Mouse (Mus musculus): Measurements from ENCODE around the gene Ddr1. TPM values are rescaled to one million over a fixed set of nuclear protein-coding genes. Genes with fewer than 3 reads are reported as not detected.

Ddr1 gene
- polyA plus RNA-seq, 1 experiment: 91.2 TPM

DNA sequence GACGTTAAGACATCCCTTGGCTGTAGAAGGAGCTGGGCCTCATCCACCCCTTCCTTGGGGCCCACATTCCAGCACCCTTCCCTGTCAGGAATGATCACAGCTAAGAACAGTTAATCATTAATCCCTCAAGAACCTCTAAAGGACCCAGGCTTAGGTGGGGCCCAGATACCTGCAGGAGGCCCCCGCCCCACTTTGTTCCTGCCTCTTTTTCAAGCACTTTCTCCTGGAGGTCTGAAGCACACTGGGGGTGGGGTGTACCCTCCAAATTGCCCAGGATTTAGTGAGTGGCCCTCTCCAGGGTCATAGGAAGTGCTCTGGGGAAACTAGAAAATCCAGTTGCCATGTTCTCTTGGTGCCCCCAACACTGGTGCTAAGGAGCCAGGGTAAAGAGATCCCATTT is 55.0 kb downstream of the Ddr1 start:
- peaks cover 13% of the 10 kb centered on the region; the same call in 1 of the 2 replicates for H3K4me1 ChIP-seq (ENCODE audit: control insufficient read depth, insufficient read depth, low read length)
- H3K4me3 ChIP-seq (ENCODE audit: insufficient read depth, low read depth, low read length): no peak overlapping the region
- H3K27ac ChIP-seq (ENCODE audit: insufficient read depth, low read depth, low read length): no peak overlapping the region; the same call in 1 of the 2 replicates
- WGBS: 31% methylated on average over 2 of the region's 2 CpGs
- TF ChIP-seq POLR2A (IDR thresholded peaks at IDR 0.05; ENCODE audit: low read depth, low read length) (no peak), CTCF (conservative IDR thresholded peaks at IDR 0.05; ENCODE audit: insufficient read depth, insufficient read length, low read depth, low read length) (no peak)
- no peaks in the 10 kb centered on the region for H3K36me3 ChIP-seq (ENCODE audit: control insufficient read depth, insufficient read depth, low read length)
- DNase-seq: peak; percentile 48
- H3K27me3 ChIP-seq (replicated peaks; ENCODE audit: control insufficient read depth, insufficient read depth, low read length): no peaks in the 10 kb centered on the region

DNA sequence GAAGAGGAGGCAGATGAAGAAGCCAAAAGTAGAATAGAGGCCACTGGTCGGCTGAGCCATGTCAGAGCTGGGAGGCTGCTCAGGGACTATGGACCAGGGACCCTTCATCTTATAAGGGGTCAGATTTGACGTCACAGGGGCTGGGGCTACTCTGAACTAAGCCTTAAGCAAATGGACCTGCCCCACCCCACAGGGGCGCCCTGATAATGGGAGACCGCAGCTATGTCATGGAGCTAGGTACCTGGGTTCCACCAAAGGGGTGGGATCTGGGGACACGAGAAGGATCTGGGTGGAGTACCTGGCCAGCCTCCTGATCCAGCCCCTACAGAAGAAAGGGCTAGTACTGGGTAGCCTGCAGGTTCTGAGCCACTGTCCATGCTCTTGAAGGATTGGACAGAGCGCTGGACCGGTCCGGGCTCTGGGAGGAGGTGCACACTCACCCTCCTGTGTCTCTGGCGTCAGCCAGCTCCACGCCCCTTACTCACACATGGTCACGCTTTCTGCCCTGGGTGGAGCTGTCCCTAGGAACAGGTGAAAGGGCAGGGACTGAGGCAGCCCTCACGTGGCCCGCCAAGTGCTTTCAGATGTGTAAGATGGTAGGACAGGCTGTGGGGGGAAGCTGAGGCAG is 60.7 kb downstream of the Ddr1 start, which contains the start of gene Mucl3:
Gene Mucl3, minus strand, starts transcription at position 87 of the 628 bp plus-strand sequence.
- H3K4me1 ChIP-seq (ENCODE audit: control insufficient read depth, insufficient read depth, low read length): no peaks in the 10 kb centered on the region
- 58% methylated on average over 13 of the region's 13 CpGs for WGBS
- H3K4me3 ChIP-seq (ENCODE audit: insufficient read depth, low read depth, low read length): no peak within 1 kb of the TSS
- TF ChIP-seq POLR2A (IDR thresholded peaks at IDR 0.05; ENCODE audit: low read depth, low read length) (no peak), CTCF (conservative IDR thresholded peaks at IDR 0.05; ENCODE audit: insufficient read depth, insufficient read length, low read depth, low read length) (no peak)
- no peaks in the 10 kb centered on the region for H3K36me3 ChIP-seq (ENCODE audit: control insufficient read depth, insufficient read depth, low read length)
- H3K27me3 ChIP-seq (replicated peaks; ENCODE audit: control insufficient read depth, insufficient read depth, low read length): no peaks in the 10 kb centered on the region
- H3K27ac ChIP-seq (ENCODE audit: insufficient read depth, low read depth, low read length): no peak within 1 kb of the TSS
- DNase-seq: no peak

DNA sequence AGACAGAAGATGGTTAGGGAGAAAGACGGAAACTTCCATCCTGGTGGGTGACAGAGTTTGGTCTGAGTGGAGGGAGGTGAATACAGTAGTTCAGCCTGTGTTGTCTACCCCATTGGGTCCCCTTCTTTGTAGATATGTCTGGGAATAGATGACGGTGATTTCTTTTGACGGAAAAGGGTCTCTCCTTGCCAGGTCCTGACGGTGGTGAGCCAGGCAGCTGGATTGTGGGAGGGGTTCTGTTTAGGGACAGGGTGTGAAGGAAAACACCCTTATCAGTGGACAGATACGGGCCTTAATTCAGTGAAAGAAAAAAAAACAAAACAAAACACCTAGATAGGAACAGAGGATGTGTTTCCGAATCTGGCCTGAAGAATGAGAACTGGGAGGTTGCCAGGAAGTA is 65.1 kb downstream of the Ddr1 start:
- Histone ChIP-seq H3K4me1 (ENCODE audit: control insufficient read depth, insufficient read depth, low read length) (no peaks in the 10 kb centered on the region; the same call in 1 of the 2 replicates), H3K4me3 (ENCODE audit: insufficient read depth, low read depth, low read length) (no peak overlapping the region), H3K27me3 (replicated peaks; ENCODE audit: control insufficient read depth, insufficient read depth, low read length) (no peaks in the 10 kb centered on the region), H3K36me3 (ENCODE audit: control insufficient read depth, insufficient read depth, low read length) (no peaks in the 10 kb centered on the region), H3K27ac (ENCODE audit: insufficient read depth, low read depth, low read length) (no peak overlapping the region)
- TF ChIP-seq CTCF (conservative IDR thresholded peaks at IDR 0.05; ENCODE audit: insufficient read depth, insufficient read length, low read depth, low read length) (no peak), POLR2A (IDR thresholded peaks at IDR 0.05; ENCODE audit: low read depth, low read length) (no peak)
- no peak for DNase-seq
- 71% methylated on average over 6 of the region's 6 CpGs for WGBS

DNA sequence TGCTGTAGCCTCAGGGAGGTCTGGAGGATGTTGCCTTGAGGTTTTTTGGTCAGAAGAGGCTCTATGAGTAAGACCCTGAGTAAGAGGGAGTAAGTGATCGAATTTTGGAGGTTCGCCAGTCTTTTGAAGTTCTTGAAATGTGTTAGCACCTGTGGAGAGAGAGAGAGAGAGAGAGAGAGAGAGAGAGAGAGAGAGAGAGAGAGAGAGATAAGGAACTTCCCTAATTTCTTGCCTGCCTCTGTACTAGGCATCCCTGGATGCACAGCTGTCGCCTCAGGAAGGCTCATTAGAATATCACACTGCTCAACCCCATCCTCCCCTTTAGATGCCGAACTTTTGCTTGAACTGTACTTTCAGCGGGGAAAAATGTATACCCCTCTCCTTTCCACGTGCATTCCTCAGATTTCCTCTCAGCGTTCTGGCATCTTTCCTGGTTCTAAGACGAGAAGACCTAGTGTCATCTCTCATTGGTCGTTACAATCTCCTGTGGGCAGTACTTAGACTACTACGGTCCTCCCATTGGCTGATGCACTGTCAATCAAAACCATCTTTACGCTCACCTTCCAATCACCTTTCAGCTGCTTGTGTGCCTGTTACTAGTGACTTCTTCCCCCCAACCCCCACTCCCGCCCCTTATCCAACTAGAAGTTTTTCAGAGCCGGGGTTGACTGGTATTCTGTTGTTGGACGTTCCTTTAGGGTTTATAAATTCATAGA is 65.8 kb downstream of the Ddr1 start:
- DNase-seq: peak; percentile 71
- H3K27me3 ChIP-seq (replicated peaks; ENCODE audit: control insufficient read depth, insufficient read depth, low read length): no peaks in the 10 kb centered on the region
- H3K4me1 ChIP-seq (ENCODE audit: control insufficient read depth, insufficient read depth, low read length): no peaks in the 10 kb centered on the region; the same call in 1 of the 2 replicates
- H3K36me3 ChIP-seq (ENCODE audit: control insufficient read depth, insufficient read depth, low read length): no peaks in the 10 kb centered on the region
- no peak overlapping the region for H3K4me3 ChIP-seq (ENCODE audit: insufficient read depth, low read depth, low read length)
- no peak overlapping the region for H3K27ac ChIP-seq (ENCODE audit: insufficient read depth, low read depth, low read length)
- TF ChIP-seq POLR2A (IDR thresholded peaks at IDR 0.05; ENCODE audit: low read depth, low read length): no peak
- no peak for TF ChIP-seq CTCF (conservative IDR thresholded peaks at IDR 0.05; ENCODE audit: insufficient read depth, insufficient read length, low read depth, low read length)
- WGBS: 21% methylated on average over 14 of the region's 14 CpGs

DNA sequence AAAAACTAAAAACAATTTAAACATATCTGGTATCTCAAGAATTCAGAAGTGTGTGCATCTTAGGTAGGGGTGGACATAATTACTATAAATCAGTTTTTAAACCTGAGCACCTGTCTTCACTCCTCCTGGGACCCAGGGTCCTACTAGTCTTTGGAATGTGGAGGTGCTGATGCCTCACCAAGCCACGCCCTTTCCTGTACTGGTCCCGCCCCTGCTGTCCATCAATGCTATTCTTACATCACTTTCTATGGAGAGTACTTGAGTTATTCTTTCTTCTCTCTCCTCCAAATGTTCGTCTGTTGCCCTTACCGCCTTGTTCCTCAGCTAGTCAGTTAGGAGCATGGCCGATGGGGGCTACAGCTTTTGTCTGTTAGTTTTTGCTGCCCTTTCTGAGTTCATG is 68.1 kb downstream of the Ddr1 start:
- Histone ChIP-seq H3K4me1 (ENCODE audit: control insufficient read depth, insufficient read depth, low read length) (no peaks in the 10 kb centered on the region; the same call in 1 of the 2 replicates), H3K36me3 (ENCODE audit: control insufficient read depth, insufficient read depth, low read length) (no peaks in the 10 kb centered on the region), H3K27me3 (replicated peaks; ENCODE audit: control insufficient read depth, insufficient read depth, low read length) (no peaks in the 10 kb centered on the region), H3K27ac (ENCODE audit: insufficient read depth, low read depth, low read length) (no peak overlapping the region), H3K4me3 (ENCODE audit: insufficient read depth, low read depth, low read length) (no peak overlapping the region)
- peak; percentile 30 for DNase-seq
- no peak for TF ChIP-seq POLR2A (IDR thresholded peaks at IDR 0.05; ENCODE audit: low read depth, low read length)
- 46% methylated on average over 5 of the region's 5 CpGs for WGBS

DNA sequence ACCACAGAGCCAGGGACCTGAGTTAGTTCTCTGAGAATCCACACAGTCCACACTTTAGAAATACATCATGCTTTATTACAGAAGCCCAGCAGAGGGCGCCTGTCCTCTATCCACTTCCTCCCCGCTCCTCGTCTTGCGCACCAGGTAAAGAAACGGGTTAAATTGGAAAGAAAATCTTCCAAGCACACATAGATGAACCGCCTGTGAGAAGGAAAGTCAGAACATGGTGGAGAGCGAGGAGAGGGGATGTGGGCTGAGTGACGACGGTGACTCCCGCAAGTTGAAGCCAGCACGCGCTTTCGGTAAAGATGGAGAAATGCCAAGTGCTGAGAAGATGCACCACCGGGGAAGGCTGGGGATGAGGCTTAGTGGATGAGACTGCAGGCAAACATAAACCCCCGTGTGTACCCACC is 68.7 kb downstream of the Ddr1 start:
- TF ChIP-seq CTCF (conservative IDR thresholded peaks at IDR 0.05; ENCODE audit: insufficient read depth, insufficient read length, low read depth, low read length): peak; percentile 72
- TF ChIP-seq POLR2A (IDR thresholded peaks at IDR 0.05; ENCODE audit: low read depth, low read length): no peak
- peak; percentile 81 for DNase-seq
- WGBS: under 1% methylated on average over 15 of the region's 15 CpGs

DNA sequence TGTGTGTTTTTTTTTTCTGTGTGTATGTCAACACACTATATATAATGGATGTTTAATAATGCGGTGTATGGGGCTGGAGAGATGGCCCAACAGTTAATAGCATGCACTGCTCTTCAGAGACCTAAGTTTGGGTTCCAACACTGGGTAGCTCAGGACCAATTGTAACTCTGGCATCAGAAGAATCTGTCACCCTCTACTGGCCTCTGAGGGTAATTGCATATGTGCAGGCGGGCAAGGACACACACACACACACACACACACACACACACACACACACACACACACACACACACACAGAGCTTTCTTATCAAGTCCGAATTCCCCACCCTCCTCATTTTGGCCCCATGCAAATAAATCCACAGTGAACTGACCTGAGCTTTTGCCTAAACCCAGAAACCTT is 69.2 kb downstream of the Ddr1 start:
- H3K27ac ChIP-seq (ENCODE audit: insufficient read depth, low read depth, low read length): no peak overlapping the region
- no peak for DNase-seq
- TF ChIP-seq CTCF (conservative IDR thresholded peaks at IDR 0.05; ENCODE audit: insufficient read depth, insufficient read length, low read depth, low read length): 0 out of 2 replicates have a peak, but pooled peaks have one; percentile 24
- TF ChIP-seq POLR2A (IDR thresholded peaks at IDR 0.05; ENCODE audit: low read depth, low read length): no peak
- WGBS: 73% methylated on average over 3 of the region's 3 CpGs
- no peaks in the 10 kb centered on the region; the same call in 1 of the 2 replicates for H3K4me1 ChIP-seq (ENCODE audit: control insufficient read depth, insufficient read depth, low read length)
- H3K27me3 ChIP-seq (replicated peaks; ENCODE audit: control insufficient read depth, insufficient read depth, low read length): no peaks in the 10 kb centered on the region
- no peak overlapping the region for H3K4me3 ChIP-seq (ENCODE audit: insufficient read depth, low read depth, low read length)
- H3K36me3 ChIP-seq (ENCODE audit: control insufficient read depth, insufficient read depth, low read length): no peaks in the 10 kb centered on the region

More for the DNA sequence above, 68.7 kb downstream of the Ddr1 start:
- Histone ChIP-seq H3K4me3 (ENCODE audit: insufficient read depth, low read depth, low read length) (peak overlapping the region; percentile 46), H3K36me3 (ENCODE audit: control insufficient read depth, insufficient read depth, low read length) (no peaks in the 10 kb centered on the region), H3K27me3 (replicated peaks; ENCODE audit: control insufficient read depth, insufficient read depth, low read length) (no peaks in the 10 kb centered on the region), H3K27ac (ENCODE audit: insufficient read depth, low read depth, low read length) (no peak overlapping the region), H3K4me1 (ENCODE audit: control insufficient read depth, insufficient read depth, low read length) (no peaks in the 10 kb centered on the region; the same call in 1 of the 2 replicates)
